Mouse (Mus musculus) CD4-positive, CD25-positive, alpha-beta regulatory T cell, adult 4 months (primary cell): Measurements from ENCODE around the gene Zfp526. TPM values are rescaled to one million over a fixed set of nuclear protein-coding genes. Genes with fewer than 3 reads are reported as not detected.

ENCODE experiments used
- ATAC-seq: one replicate; pipeline ENCODE4 v1.8.0; 2017
- polyA plus RNA-seq, 2 experiments: library from polyadenylated mRNA; unstranded; fragments of 100-300 nt; shearing (Covaris generic); gene quantifications; one replicate each; pipeline ENCODE4 v1.2.1; 2017

Gene Zfp526
- polyA plus RNA-seq, 2 experiments from 2014 or later = 2.8 to 3.0 TPM

DNA sequence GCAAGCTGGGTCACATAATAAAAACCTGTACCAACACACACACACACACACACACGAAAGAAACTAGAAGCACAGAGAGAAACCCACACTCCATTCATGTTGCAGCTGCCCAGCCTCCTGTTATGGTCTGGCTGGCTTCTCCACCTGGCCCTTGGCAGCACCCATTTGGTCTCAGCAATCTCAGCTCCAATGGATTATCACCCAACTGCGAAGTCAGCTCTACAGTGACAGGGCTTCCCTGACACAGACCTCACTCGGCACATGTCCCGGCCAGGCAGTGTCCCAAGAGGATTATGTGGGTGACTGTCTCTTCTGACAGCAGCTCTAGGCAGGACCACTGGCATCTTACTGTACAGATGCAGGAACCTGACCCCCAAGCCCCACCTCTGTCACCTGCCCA lies 10.7 kb upstream of the Zfp526 start:
- ATAC-seq = no peak

DNA sequence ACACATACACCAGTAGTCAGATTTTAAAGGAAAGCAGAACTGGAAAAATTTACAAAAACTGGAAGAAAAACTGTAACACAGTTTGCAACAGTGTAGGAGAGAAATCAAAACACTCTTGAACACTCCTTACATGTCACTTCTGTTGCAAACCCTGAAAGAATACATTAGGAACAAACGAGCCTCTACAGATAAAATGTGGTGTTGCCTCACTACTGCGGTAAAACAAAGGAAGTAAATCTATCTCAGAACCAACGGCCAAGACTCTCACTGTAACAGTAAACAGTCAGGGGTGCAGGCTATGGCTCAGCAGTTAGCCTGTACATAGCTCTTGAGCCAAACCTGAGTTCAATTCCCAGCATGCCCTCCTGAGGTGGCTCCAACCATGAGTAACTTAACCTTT lies 8.1 kb upstream of the Zfp526 start:
- ATAC-seq = peak; percentile 35

DNA sequence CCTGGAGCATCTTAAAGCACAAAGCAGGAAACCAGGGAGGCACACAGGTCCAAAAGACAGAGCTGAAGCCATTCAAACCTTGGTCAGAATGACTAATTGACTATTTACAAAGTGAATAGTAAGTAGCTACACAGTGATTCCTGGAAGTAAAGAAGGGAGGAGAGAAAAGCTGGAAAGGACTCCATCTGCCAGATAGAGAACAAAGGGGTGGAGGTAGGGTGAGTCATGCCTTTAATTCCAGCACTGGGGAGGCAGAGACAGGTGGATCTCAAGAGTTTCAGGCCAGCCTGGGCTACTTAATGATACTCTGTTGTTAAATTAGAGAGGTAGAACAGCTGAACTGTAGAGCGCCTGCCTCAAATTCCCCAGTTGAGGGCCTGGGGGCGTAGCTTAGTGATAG lies 7.1 kb upstream of the Zfp526 start:
- no peak for ATAC-seq

DNA sequence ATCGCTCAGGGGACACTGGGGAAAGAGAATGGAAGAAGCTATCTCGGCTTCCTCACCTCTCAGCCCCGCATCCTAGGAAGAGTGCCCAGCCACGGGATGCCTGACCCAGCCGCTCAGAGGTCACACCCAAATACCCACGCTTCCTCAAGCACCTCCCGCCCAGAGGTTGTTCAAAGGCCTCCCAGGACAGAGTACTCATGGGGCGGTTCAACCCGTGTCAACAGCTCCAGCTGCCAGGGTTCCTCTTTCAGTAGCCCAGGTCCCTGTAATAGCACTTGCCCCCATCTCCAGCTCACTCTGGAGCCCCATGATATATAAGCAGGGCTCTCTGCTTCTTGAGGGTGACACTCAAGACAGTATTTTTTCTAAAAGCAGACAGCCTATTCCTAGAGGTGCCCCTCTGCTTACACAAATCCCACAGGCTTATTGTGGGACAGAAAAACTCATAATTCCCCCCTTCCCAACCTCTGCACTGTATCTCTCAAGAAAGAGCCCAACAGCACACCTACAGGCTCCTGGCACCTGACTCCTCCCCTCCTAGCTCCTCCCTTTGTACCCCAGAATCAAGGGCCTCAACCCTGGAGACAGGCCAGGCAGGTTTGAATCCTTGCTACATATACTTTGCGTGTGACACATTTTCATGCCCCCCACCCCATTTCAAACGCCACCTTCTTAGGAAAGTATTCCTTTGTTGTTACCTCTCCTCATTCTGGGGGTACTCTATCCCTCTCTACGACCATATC lies 3.4 kb upstream of the Zfp526 start:
- no peak for ATAC-seq

DNA sequence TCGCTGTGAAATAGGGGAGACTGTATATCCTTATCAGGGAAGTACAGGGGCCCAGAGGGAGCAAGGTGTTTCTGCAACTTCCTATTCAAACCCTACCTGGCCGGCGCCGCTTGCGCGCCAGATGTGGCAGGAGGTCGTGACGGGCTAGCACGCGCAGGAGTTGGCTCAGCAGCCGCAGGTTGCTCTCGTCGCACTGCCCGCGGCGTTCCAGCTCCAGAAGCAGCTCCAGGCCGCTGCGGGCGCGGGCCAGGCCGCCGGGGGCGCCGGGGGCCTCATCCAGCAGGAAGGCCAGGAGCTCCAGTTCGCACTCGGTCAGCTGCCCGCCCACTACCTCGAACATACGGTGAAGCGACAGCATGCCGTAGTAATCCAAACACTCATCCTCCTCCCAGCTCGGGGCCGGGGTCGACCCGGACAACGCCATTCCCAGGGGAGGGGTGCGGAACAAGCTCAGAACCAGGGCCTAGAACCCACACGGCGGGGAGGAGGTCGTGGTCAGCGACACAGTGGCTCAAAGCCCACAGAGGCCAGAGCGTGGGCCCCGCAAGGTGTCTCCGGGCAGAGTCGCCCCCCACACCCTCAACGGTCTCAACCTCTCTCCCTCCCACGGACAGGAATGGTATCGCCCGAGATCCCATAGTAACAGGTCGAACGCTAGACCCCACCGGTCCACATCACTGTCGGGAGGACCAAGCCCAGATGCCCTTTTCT lies 2.4 kb upstream of the Zfp526 start:
- ATAC-seq = no peak

DNA sequence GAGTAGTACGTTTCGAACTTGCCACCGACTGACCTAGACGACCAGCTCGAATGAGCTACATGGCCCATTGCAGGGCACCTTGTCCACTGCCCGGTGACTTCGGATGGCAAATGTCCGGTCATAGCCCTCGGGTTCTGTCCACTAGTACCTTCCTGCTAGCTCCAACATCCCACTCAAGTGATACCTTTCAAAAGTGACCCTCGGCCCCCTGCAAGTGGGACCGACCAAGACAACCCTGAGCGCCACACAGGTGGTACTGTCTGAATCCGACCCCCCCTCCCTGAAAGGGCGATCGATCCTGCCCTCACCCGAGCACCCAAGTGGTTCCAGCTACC lies 1.8 kb upstream of the Zfp526 start:
- ATAC-seq = peak; percentile 12

DNA sequence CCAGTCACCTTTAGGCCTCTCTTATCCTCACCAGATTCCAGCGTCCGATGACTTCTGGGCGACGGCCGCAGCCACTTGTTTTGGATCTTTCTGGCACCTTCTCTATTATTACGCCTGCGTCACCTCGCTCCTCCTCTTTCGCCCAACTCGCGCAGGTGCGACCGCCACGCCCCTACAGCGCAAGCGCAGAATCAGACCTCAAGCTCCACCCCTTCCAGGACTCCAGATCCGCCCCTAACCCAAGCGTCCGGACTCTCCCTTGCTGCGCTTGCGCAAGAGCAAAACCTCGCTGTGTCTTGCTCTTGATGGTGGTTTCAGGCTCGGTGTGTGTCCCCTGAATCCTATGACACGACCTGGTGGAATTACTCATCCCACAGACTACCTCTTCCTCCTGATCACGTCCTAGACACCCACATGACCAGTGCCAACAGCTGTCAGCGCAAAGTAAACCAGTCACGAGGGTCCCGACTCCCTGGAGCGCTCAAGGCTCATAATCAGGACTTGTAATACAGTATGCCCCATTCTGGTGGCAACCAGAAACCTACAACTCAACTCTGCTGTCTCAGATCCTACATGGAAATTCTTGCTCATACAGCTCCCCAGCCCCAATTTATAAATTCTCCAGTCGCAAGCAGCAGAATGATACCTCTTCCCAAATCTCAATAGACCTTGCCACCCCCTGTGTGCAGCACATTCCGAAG lies 1.3 kb upstream of the Zfp526 start:
- peak; percentile 76 for ATAC-seq

DNA sequence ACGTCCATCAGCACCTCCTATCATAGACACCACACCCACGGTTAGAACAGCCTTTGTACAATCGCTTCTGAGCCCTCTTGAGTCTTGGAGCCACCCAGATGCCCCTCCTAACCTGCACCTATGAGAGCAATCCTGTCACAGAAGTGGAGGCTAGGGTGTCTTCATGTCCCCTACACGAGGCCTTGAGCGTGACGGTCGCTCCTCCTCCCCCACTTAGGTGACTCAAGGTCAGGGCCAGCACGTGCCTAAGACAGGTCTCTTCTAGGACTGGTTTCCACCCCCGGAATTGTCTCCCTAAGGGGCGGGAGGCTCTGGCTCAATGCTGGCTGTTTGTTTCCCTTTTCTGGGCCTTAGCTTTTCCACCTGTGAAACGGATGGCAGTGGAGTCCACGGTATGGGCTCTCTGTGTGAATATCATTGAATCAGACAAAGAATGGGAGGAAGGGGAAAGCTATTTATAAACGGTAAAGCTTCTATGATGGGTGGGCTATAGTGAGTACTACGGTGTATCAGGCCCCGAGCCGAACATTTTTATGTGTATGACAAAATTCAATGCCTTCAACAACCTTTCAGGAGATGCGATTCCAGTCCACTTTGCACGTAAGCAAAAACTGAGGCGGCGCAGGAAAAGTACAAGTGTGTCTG lies 646 bp upstream of the Zfp526 start, which contains the start of gene Dedd2:
Dedd2 (minus strand) TSS at position 159 of the 645 bp plus-strand sequence.
- no peak for ATAC-seq

DNA sequence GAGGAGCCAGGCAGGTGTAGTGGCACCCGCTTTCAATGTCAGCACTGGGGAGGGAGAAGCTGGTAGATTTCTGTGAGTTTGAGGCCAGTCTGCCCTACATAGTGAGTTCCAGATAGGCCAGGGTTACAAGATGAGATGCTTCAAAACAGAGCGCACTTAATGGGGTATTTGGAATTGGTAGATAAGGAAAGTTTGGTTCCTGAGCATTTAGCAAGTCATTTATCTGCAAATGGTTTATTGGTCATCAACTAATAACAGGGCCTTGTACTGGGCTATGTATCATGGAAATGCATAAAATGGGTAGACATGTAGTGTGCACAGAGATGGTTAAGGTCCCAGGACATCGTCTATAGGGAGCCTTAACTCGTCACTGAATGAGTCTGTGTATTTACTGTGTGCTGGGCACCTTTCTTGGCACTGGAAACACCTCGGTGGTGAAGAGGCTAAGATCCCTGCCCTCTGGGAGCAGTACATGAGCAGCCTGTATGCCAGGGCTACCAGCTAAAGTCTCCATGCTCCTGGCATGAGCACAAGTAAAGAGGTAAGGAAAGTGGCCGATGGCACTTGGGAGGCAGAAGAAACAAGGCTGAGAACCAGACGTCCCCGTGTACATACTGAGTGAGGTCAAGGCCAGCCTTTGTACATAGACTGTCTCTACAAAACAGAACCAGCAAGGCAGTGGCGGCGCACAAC lies 1.2 kb downstream of the Zfp526 start:
- ATAC-seq = no peak

DNA sequence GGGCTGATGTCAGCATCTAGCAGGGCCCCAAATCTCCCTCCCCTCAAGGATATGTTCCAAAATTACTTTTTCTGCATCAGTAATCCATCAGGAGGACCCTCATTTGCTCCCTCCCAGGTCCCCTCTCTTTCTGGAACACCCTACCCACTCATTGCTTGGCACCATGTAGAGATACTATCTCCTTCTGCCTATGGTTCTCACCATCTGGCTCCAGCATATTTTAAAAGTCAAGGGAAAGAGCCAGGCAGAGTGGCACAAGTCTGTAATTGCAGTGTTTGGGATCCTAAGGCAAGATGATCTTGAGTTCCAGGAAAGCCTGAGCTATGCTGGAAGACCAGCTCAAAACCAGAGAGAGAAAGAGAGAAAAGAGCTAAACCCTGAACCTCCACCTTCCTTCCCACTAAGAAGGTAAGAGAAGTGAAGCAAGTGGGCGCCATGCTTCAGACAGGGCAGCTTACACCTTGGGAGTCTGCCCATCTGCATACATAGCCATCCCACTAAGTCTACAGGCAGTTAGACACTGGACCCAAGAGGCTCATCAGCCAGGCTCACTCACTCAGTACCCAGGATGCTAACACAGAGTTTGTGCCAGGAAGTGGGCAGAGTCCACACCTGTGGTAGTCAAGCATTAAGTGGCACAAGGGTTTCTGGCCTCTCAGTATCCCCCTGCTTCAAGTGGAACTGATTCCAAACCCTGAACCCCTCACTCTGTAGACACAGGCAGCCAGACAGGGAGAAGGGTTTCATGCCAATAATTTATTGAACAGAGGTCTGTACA lies 6.5 kb downstream of the Zfp526 start:
- ATAC-seq = no peak

DNA sequence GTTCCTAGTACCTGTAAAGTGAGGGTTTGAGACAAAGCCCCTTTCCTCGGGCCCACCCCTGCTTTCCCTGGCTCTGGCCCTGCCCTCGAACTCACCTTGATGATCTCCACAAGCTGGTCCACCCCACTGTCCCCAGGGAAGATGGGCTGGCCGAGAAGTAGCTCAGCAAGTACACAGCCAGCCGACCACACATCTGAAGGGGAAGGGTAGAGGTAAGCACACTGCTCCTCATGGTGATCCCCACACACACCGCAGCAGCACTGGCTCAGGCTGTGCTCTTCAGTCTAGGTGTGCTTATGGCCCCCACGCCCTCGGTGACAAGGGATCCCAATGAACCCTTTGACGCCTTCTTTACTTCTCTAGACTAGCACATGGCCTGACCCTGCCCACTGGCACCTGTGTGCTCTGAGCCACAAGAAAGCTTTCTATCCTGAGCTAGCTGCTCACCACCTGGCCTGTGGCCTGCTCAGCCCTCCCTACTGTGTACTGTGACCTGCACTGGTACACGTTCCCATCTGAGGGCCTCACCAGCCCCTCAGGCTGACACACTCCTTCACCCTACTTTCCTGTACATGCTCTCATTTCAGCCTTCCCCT lies 9.6 kb downstream of the Zfp526 start:
- no peak for ATAC-seq

DNA sequence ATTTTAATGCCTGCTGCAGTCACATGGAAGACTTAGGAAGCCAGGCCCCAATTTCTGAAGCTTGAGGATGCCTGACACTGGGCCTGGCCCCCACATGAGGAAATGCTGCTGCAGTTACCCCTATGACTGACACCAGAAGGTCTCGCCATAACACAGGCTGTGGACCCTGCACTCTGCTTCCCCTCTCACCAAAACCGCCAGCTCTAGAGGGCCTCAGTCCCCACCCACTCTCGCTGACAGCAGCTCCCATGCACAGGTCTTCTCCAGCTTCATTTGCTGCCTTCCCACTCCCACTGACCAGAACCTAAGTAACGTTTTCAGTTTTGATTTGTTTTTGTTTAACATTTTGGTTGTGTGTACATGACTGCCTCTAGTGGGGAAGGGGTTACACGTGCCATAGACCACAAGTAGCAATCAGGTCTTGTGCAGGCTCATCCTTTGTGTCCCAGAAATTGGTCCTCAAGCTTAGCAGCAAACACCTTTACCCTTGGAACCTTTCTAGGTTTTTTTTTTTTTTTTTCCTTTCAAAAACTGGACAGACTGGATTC lies 10.9 kb downstream of the Zfp526 start:
- no peak for ATAC-seq

DNA sequence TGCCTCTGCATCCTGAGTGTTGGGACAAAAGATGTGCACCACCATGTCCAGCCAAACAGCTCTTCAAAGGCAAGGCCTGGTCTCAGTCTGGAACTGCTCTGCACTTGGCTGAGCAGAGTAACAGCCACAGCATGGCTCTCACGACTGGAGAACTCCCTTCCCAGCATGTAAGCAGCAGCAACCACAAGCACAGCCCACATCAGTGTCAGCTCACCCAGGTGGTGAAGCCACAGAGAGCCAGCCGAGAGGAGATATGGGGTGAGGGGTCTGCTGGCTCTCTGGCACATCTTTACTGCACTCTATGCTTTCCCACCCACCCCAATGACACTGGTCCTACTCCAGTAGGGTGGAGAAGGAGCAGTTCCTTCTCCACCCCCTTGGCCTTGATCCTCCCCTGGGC lies 11.8 kb downstream of the Zfp526 start:
- ATAC-seq = no peak

DNA sequence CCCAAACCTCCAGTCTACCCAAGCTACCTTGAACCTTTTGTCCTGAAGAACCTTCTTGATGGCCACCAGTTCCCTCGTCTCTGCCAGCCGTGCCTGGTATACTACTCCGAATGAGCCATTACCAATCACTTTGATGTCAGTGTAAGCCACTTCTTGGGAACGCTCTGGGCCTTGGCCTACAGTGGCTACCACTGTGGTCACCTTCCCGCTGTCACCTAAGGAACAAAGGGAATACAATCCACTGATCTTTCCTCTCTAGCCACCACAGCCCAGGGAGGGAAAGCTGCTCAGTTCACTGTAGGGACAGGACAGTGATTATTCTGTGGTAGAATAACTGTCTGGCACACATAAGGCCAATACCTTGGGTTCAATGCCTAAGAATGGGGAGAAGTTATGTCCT lies 14.3 kb downstream of the Zfp526 start:
- no peak for ATAC-seq

DNA sequence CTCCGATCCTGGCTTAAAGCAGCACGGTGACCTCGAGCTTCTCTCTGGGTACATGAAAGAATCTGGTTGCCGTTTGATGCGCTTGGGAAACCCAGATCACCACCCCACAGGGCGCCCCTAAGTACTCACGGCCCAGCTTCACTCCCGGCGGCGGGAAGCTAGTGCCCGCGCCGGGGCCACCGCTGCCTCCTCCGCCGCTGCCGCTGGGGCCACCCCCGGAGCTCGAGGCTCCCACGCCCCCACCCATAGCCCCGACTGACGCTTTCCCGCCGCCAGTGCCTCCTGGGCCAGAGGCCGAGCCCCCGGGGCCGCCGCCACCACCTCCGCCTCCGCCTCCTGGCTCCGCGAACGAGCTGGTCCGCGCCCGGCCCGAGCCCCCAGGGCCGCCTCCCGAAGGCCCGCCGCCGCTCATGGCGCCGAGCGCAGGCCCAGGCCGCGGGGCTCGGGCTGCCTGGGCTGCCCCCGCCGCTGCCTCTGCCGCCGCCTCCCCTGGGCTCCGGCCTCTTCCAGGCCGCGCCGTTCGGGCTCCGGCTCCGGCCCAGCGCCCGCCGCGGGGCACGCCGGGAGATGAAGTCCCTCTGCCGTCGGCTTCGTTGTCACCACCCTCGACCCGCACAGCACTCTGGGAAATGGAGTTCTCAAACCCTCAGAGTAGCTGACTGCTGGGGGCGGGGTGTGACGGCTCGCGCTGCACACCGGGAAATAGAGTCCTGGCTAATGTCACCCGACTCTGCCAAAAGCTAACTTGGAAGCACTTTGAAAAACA lies 16.2 kb downstream of the Zfp526 start, which contains the start of gene Gsk3a:
Gsk3a (minus strand) TSS at position 603 of the 766 bp plus-strand sequence.
- ATAC-seq = peak; percentile 72

DNA sequence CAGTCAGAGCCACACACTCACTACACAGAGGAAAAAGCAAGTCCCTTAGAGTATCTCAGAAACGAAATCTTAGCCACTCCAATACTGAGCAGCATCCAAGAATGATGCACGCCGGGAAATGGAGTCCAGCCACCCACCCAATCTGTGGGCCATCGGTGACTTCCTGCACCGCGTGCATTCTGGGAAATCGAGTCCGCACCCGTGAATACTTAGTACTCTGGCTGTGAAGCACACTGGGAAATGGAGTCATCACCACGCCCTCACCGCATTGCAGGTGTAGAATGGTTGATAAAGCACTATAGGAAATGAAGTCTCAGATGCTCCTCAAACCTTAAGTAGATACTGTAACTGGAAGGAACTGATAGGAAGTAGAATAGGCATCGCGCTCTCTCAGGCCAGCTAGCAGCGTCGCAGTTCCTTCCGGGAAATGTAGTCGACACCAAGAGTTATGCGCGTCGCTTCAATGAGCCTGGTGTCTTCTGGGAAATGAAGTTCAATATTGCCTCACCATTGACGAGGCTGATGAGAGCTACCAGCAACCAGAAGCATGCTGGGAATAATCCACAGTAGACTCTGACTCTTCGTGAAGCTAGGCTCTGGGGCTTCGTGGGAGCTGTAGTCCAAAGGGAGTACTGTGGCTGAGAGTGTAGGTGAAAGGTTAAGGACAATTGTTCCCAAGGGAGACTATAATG lies 16.9 kb downstream of the Zfp526 start:
- ATAC-seq = peak; percentile 76

DNA sequence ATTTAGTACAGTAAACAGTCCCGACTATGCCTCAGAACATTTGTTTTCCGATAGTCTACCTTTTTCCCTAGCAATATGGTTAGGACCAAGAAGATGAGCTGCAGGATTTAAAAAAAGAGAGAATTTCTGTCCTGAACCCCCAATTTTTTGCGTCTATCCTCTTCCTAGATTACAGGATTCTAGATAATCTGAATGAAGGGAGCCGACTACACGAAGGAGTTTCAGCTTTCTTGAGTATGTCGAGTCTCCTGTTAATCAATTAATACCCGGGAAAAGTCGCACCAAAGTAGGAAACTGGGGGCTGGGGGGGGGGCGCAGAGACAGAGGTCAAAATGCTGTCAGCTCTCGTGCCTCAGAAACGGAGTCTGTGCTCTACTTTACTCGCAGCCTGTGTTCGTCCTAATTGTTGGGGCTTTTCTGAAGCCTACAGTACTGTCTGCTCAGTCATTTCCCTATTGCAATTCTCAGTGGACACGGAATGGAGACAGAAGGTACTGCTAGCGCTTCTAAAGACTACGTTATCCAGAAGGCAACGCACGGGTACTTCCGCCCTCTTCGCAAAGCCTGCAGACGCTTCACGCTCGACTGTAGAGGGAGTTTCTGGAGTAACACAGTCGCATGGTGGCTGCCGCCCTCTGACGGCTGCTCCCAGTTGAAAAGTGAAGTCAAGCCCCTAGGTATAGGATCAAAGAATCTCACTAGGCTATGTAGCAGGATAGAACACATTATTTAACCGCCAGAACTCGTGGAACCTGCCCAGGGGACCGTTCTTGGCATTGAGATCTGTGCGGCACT lies 17.8 kb downstream of the Zfp526 start:
- ATAC-seq = peak; percentile 71

DNA sequence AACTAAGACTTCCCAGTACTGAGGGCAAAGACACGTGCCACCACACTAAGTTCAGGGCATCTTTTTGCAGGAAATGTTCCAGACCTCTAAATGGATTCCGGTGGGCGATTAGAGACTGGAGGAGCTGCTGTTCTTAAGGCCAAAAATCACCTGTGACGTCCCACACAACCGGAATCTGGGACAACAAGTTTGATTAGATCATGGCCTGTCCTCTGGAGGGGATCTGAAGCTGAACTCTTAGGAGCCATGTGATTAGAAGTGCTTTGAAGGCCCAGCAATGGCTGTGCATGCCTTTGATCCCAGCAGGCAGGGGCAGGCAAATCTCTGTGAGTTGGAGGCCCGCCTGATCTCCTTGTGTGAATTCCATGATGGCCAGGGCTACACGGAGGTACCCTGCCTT lies 19.4 kb downstream of the Zfp526 start:
- ATAC-seq = no peak

DNA sequence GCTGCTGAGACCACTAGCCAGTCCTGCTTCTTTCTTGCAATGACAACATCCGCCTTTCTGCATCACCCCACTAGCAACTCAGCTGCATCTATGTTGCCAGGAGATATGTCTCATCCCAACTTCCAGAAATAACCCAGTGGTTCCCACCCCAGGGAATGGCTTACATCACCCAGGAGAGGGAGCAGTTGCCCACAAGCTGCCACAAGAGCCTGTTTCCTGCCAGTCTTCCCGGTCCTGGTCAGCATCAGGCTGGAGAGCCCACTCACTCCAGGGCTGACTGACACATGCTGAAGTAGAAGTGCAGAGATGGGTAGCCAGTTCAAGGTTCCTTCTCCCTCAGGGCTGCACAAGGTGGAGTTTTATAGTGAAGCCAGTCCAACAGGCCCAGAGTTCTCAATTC lies 19.8 kb downstream of the Zfp526 start:
- no peak for ATAC-seq
